Mouse (Mus musculus) liver, embryonic 18 days (tissue): Measurements from ENCODE around the gene Ceacam11. TPM values are rescaled to one million over a fixed set of nuclear protein-coding genes. Genes with fewer than 3 reads are reported as not detected.

ENCODE experiments used
- polyA plus RNA-seq: library from polyadenylated mRNA; depleted of rRNA; stranded (reverse); fragments of >200 nt; gene quantifications from 2 replicates; pipeline ENCODE4 v1.2.3, GENCODE M21; 2012; rRNA removed

The Ceacam11 gene
- polyA plus RNA-seq: not detected in 2 replicates

DNA sequence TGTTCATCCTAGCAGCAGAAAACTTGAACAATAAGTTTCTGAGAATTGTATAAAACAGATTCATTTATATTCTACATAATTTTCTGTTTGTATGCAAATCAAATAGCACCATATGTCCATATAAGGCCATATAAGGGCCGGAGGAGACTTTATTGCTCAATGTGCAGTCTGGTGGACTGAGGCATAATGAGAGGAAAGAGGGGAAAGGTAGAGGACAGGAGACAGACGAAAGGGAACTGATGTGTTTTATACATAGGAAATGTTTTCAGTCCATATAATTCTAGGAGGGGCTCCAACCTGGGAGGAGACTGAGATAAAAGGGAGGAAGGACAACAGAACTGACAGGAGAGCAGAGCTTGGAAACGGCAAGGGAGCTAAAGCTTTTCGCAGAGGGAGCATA is at the start of gene Ceacam11:
Ceacam11 (plus strand) TSS at position 301 of the 400 bp plus-strand sequence.

DNA sequence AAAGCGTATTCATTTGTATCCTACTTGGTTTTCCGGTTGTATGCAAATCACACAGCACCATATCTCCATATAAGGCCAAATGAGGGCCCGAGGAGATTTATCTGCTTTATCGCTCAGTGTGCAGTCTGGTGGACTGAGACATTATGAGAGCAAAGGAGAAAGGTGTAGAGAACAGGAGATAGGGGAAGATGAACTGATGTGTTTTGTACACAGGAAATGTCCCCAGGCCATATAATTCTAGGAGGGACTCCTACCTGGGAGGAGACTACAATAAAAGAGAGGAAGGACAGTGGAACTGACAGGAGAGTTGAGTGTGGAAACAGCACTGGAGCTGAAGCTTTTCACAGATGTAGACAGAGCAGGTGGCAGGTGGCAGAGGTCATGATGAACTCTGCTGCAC is 37.7 kb downstream of the Ceacam11 start, which contains the start of gene Ceacam13:
Ceacam13 (plus strand) TSS at position 301 of the 400 bp plus-strand sequence.

Other genes starting within 250 kb of the Ceacam11 start
- gene Ceacam14, start 159.5 kb upstream of the Ceacam11 start, polyA plus RNA-seq: not detected in 2 replicates
- gene Gm5155, start 100.4 kb upstream of the Ceacam11 start, polyA plus RNA-seq: not detected in 2 replicates
- not detected in 2 replicates for gene Ceacam13, start 37.8 kb downstream of the Ceacam11 start, polyA plus RNA-seq
- not detected in 2 replicates for gene Ceacam12, start 93.8 kb downstream of the Ceacam11 start, polyA plus RNA-seq
- not detected in 2 replicates for gene Igfl3, start 204.4 kb downstream of the Ceacam11 start, polyA plus RNA-seq